Mouse (Mus musculus) myocyte (in vitro differentiated cells): ENCODE measurements at regions not wholly inside any gene's neighbourhood (a gene's known extent, or its start where the extent isn't known, plus 50 kb on each side); places are given as distances from the start of the nearest gene placed in this dataset.

ENCODE experiments used
- CEBPB ChIP-seq: IDR thresholded peaks from 2 replicates; pipeline ENCODE4 v1.6.1; 2011; ENCODE audit warnings: mild to moderate bottlenecking, moderate library complexity; ENCODE audit not compliant: poor library complexity, insufficient read depth, severe bottlenecking
- E2F4 ChIP-seq: IDR thresholded peaks from one replicate; pipeline ENCODE4 v1.6.1; 2011; ENCODE audit warnings: mild to moderate bottlenecking, control low read depth, moderate library complexity; ENCODE audit not compliant: insufficient read depth
- MAX ChIP-seq: IDR thresholded peaks from one replicate; pipeline ENCODE4 v1.6.1; 2011; ENCODE audit warnings: low read depth, mild to moderate bottlenecking, control low read depth
- MYOD1 ChIP-seq, 3 experiments: IDR thresholded peaks; one replicate each; pipeline ENCODE4 v1.6.1; 2011; ENCODE audit warnings: control low read depth in 2 of 3, low read depth in 2 of 3, mild to moderate bottlenecking in 2 of 3, moderate library complexity in 1 of 3; ENCODE audit not compliant: insufficient read length in 2 of 3, control insufficient read depth in 1 of 3
- POLR2A ChIP-seq: IDR thresholded peaks from one replicate; pipeline ENCODE4 v1.6.1; 2011; ENCODE audit warnings: low read depth, mild to moderate bottlenecking, control low read depth, moderate library complexity; ENCODE audit not compliant: insufficient read length
- SRF ChIP-seq: IDR thresholded peaks from one replicate; pipeline ENCODE4 v1.6.1; 2011; ENCODE audit warnings: low read depth; ENCODE audit not compliant: control insufficient read depth, insufficient read length
- TCF12 ChIP-seq: IDR thresholded peaks from one replicate; pipeline ENCODE4 v1.6.1; 2011; ENCODE audit warnings: mild to moderate bottlenecking, control low read depth; ENCODE audit not compliant: poor library complexity, insufficient read depth, severe bottlenecking
- TCF3 ChIP-seq: IDR thresholded peaks from one replicate; pipeline ENCODE4 v1.6.1; 2011; ENCODE audit warnings: low read depth, control low read depth; ENCODE audit not compliant: insufficient read length
- USF1 ChIP-seq: IDR thresholded peaks from one replicate; pipeline ENCODE4 v1.6.1; 2011; ENCODE audit warnings: low read depth, mild to moderate bottlenecking, control low read depth, moderate library complexity

- TF ChIP-seq SRF (no peak), POLR2A (no peak), CEBPB (no peak), MAX (no peak), USF1 (no peak), TCF12 (no peak), TCF3 (no peak), E2F4 (no peak), MYOD1 (IDR thresholded peaks at IDR 0.05; ENCODE audit: control insufficient read depth in 1 of 3, insufficient read length in 2 of 3, low read depth in 2 of 3) (no peak)
These were observed 176.6 kb downstream of the Ndufa4 start for GRCm38 (mm10) chr6:11730667-11731066.
